Comparison of ENCODE assay signal across 1 mouse cellular context in the genomic region with DNA sequence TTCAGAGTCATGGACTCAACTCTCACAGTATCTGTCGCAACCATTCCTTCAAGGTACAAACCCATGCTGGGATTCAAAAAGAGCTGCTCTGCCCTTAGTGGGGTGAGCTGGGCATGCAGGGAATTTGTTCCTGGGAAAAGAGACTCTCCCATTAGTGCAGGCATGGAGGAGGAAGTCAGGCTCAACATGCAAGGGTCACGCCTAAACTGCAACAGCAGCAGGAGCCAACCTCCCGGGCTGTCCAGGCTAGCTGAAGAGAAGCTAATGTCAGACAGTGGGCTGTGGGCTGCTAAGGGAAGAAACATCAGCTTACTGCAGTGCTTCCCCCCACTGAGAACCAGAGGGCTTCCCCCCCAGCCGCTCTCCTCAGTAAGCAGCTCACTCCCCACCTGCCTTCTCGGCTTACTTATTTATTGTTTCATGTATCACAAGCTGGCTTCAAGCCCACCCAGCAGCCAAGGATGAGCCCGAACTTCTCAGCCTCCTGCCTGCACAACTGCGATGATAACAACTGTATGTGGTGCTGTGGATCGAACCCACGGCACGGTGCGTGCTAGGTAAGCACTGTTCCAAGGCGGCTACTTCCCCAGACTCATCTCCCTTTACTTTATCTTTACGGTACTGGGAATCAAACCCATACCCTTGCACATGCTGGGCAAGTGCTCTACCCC.
TF ChIP-seq lines count a peak whose summit lies in the region.

No protein-coding gene starts in this region.

TF ChIP-seq in ES-E14, 5 proteins besides CTCF, POLR2A, EP300 and RAD21:
- no peak for TF ChIP-seq ZNF384 (IDR thresholded peaks at IDR 0.05; ENCODE audit: low read depth, low read length)
- no peak for TF ChIP-seq MAFK (IDR thresholded peaks at IDR 0.05; ENCODE audit: insufficient read depth, low read depth, low read length)
- no peak for TF ChIP-seq HCFC1 (IDR thresholded peaks at IDR 0.05; ENCODE audit: borderline replicate concordance, insufficient read depth, low read length)
- TF ChIP-seq ZC3H11A (IDR thresholded peaks at IDR 0.05; ENCODE audit: borderline replicate concordance, low read depth, low read length) = no peak
- no peak for TF ChIP-seq CHD2 (IDR thresholded peaks at IDR 0.05; ENCODE audit: low read depth, low read length)
